In the genomic region with DNA sequence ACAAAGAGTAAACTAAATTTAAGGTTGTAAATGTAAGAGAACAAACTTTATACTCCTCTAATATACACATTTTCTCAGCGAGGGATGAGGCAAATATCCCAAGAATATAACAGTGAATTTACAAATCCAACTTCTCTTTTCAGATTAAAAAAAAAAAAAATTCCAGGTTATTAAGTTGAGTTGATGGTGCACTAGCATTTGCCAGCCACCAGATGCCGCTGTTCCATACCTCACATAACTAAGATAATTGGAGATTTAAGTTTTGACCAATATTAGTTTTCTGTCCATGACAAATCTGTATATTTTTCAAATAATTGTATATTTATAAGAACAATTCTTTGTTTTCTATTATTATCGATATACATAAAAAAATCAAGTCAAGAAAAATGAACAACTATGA, we compare ENCODE assay signal across 8 mouse cellular contexts.
A peak's percentile ranks its signal among the peaks of the same experiment; 100 is the strongest.
DNase-seq lines count a peak whose midpoint lies in the region; ATAC-seq and TF ChIP-seq lines count a peak whose summit lies in the region.

No protein-coding gene starts in this region.

- H3K27me3 ChIP-seq in liver, embryonic 14.5 days (ENCODE audit: control insufficient read depth, insufficient read depth, low read length) = no peaks in the 10 kb centered on the region
- H3K27me3 ChIP-seq in intestine, embryonic 16.5 days (replicated peaks; ENCODE audit: control insufficient read depth, insufficient read depth, low read length) = no peaks in the 10 kb centered on the region

- no peaks in the 10 kb centered on the region for H3K9me3 ChIP-seq in liver, embryonic 14.5 days (ENCODE audit: control insufficient read depth, low read length)
- no peaks in the 10 kb centered on the region for H3K9me3 ChIP-seq in intestine, embryonic 16.5 days (ENCODE audit: control insufficient read depth, low read length)

- no peak for ATAC-seq in liver, embryonic 14.5 days (ENCODE audit: insufficient read depth)
- no peak for ATAC-seq in intestine, embryonic 16.5 days

- DNase-seq in cerebellum, adult 18-20 months = peak; percentile 7 to 13
- DNase-seq in cerebellum, adult 8-10 months = no peak
- peak; percentile 49 to 50 for DNase-seq in kidney, postnatal 4 days
- DNase-seq in kidney, postnatal 25 days = no peak
- DNase-seq in NIH3T3 (ENCODE audit: low read depth) = peak; percentile 52
- DNase-seq in liver, embryonic 14.5 days (ENCODE audit: low read depth in 3 of 3, low spot score in 3 of 3) = peak in 1 of 3 experiments; percentile 1
- DNase-seq in thymus, postnatal 25 days = no peak

- no peak overlapping the region for H3K4me2 ChIP-seq in liver, embryonic 14.5 days (ENCODE audit: low read depth)
- H3K4me2 ChIP-seq in intestine, embryonic 16.5 days (ENCODE audit: low read depth, low read length) = no peak overlapping the region

- no peak for TF ChIP-seq EP300 in liver, embryonic 14.5 days (IDR thresholded peaks at IDR 0.05; ENCODE audit: low read depth)

- H3K36me3 ChIP-seq in liver, embryonic 14.5 days (replicated peaks; ENCODE audit: control insufficient read depth, insufficient read depth, low read depth) = no peaks in the 10 kb centered on the region
- H3K36me3 ChIP-seq in intestine, embryonic 16.5 days (ENCODE audit: control insufficient read depth, insufficient read depth, low read length) = no peaks in the 10 kb centered on the region

- no peaks in the 10 kb centered on the region for H3K4me1 ChIP-seq in liver, embryonic 14.5 days (replicated peaks; ENCODE audit: control insufficient read depth in 2 of 2, insufficient read depth in 2 of 2, low read length in 1 of 2)
- H3K4me1 ChIP-seq in intestine, embryonic 16.5 days (ENCODE audit: control insufficient read depth, insufficient read depth, low read length) = no peaks in the 10 kb centered on the region

- no peak overlapping the region for H3K4me3 ChIP-seq in liver, embryonic 14.5 days (ENCODE audit: insufficient read depth in 1 of 2, low read depth in 2 of 2, low read length in 2 of 2)
- H3K4me3 ChIP-seq in intestine, embryonic 16.5 days (ENCODE audit: low read length) = no peak overlapping the region

- peak; percentile 45; the same call in 1 of the 2 replicates for TF ChIP-seq CTCF in liver, embryonic 14.5 days (IDR thresholded peaks at IDR 0.05; ENCODE audit: low read depth)

- H3K9ac ChIP-seq in liver, embryonic 14.5 days (replicated peaks) = no peak overlapping the region
- no peak overlapping the region for H3K9ac ChIP-seq in intestine, embryonic 16.5 days (ENCODE audit: low read depth, low read length)

- H3K27ac ChIP-seq in liver, embryonic 14.5 days = no peak overlapping the region
- H3K27ac ChIP-seq in intestine, embryonic 16.5 days (ENCODE audit: low read length) = no peak overlapping the region

- whole genome bisulfite sequencing in liver, embryonic 14.5 days (ENCODE audit: insufficient replicate concordance) = 7% methylated on average over 3 of the region's 3 CpGs
- WGBS in intestine, embryonic 16.5 days = 9% methylated on average over 3 of the region's 3 CpGs

Comparison
In these comparisons a context has a peak if more than half of its experiments do, and no peak if none do; other contexts are left out.
1. DNase-seq: peak in cerebellum, adult 18-20 months (2 of 2), kidney, postnatal 4 days (2 of 2) and NIH3T3 (single experiment); none in cerebellum, adult 8-10 months (single experiment), kidney, postnatal 25 days (0 of 2) and thymus, postnatal 25 days (single experiment).